ENCODE assay signal across 14 mouse cellular contexts in genomic region chr11:64116711-64117110, GRCm38 (mm10).
"Had no signal": no experiment of that assay in that cellular context is flagged by ENCODE, and none has a peak within 500 bp of the region (broad histone marks: within the 10 kb centered on the region; RNA-seq: fewer than 3 reads in every experiment).

No protein-coding gene starts in this region.

- H3K9ac ChIP-seq: limb, embryonic 15.5 days; liver, embryonic 12.5 days; lung, embryonic 14.5 days; midbrain, embryonic 12.5 days had no signal

- H3K27me3 ChIP-seq: limb, embryonic 15.5 days; liver, embryonic 12.5 days; midbrain, embryonic 12.5 days had no signal

- H3K4me1 ChIP-seq: limb, embryonic 15.5 days; liver, embryonic 12.5 days; midbrain, embryonic 12.5 days had no signal

- ATAC-seq: liver, embryonic 12.5 days; midbrain, embryonic 16.5 days had no signal

- H3K27ac ChIP-seq: limb, embryonic 15.5 days; liver, embryonic 12.5 days; midbrain, embryonic 12.5 days had no signal

- H3K9me3 ChIP-seq: limb, embryonic 15.5 days; liver, embryonic 12.5 days; midbrain, embryonic 12.5 days had no signal

- DNase-seq: kidney, adult 8-10 months; kidney, postnatal 25 days; layer of hippocampus, adult 9-11 months; layer of hippocampus, postnatal 36 days; lung, embryonic 14.5 days; lung, postnatal 10 days; lung, postnatal 4 days; right cerebral cortex, adult 18-20 months; right cerebral cortex, postnatal 25 days; thymus, postnatal 14 days had no signal

- H3K36me3 ChIP-seq: limb, embryonic 15.5 days; liver, embryonic 12.5 days; midbrain, embryonic 12.5 days had no signal

- H3K4me2 ChIP-seq: limb, embryonic 15.5 days; liver, embryonic 12.5 days; lung, embryonic 14.5 days; midbrain, embryonic 12.5 days had no signal

- H3K4me3 ChIP-seq: limb, embryonic 15.5 days; liver, embryonic 12.5 days; midbrain, embryonic 12.5 days had no signal
